Mouse (Mus musculus) lung, adult 10 weeks (tissue): ENCODE results near the gene Cbfb. TPM values are rescaled to one million over a fixed set of nuclear protein-coding genes. Genes with fewer than 3 reads are reported as not detected.

Experiments
- polyA plus RNA-seq: library from polyadenylated mRNA; stranded (reverse); fragments of 350-450 nt; fragmentation: Illumina TruSeq; extraction: RNeasy Lipid Tissue Mini Kit (QIAGEN cat#74804); gene quantifications from one replicate; pipeline ENCODE4 v1.2.3, GENCODE M21; 2014; ENCODE audit warnings: low read depth, low replicate concordance; ENCODE audit not compliant: insufficient read depth

Cbfb gene
- 23.6 TPM for polyA plus RNA-seq

DNA sequence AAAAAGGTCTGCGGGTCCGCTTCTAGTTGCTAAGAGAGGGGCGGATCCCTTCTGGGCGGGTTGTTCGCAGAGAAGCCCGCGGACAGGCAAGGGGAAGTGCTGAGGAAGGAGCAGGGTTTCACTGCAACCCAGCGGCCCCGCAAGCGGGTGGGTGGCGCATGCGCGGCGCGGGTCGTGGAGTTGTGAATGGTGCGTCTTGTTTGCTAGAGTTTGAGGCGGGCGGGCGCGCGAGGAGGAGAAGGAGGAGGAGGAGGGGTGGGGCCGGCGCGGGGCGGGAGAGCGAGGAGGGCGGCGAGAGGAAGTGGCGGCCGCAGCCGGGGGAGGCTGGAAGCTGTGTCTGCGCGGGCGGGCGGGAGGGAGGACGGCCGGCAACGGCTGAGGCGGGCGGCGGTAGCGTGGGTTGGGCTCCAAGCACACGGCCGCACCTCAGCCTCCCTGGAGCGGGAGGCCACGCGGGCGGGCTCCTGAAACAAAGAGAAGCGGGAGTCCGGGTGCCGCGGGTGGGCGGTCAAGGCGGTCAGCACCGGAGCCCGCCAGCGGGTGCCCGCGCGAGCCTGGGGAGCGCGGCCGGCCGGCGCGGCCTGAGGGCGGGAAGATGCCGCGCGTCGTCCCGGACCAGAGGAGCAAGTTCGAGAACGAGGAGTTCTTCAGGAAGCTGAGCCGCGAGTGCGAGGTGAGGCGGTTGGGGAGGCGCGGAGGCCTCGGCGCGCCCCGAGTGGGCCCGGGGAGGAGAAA lies at the start of gene Cbfb:
TSS of gene Cbfb (plus strand) at position 294 of the 735 bp plus-strand sequence.

DNA sequence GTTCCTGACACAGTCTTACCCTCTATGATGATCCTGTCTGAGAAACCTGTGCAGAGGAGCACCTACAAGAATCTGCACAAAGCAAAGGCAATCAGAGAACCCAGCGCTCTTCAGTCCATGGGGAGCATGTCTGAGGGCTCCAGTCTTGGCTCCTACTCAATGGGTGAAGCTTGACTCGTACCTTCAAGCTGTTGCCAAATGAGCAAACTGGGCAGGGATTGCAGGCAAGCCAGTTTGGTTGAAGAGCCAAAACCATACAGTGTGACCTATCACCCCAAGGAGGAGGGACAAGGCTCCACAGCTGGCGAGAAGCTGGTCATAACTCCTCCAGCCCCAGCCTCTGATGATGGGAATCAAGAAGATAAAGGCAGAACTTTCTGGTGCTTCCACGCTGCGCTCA lies 39.0 kb upstream of the Cbfb start, which contains the start of gene Ces4a:
TSS of gene Ces4a (plus strand) at position 292 of the 400 bp plus-strand sequence.

DNA sequence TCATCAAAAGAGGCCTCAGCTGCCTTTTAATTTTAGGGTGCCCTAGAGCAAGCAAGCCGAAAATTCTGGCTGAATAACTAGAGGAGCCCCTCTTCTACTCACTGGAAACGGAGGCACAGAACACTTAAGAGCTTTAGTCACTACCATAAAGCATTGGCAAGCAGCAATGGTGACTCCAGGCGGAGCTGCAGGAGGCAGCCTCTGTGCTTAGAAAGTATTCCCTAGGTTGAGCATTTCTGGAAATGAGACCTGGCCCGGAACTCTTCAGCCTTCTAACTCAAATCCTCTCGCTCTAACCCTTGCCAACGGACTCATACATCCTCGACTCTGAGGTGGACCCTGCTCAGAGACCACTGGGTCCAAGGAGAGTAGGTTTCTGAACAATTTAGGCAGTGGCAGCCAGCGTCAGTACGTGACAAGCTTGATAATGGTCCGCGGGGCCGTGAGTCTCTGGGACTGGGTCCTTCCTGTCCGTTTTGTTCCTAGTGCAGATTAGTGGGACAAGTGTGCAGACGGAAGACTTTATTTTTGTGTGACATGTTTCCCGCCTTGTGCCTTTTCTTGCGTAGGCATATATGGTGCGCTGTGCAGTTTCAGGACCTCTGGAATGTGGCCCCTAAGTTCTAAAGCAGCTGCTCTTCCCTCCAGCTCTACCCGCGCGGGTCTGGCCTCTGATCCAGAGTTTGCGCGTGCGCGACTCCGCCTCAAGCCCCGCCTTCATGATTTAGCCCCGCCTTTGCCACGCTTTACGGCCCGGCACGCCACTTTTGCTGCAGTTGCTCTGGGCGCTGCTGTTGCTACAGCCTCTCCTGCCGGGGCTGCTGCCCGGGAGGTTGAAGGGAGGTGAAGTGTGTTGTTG lies 54.2 kb downstream of the Cbfb start, which contains the start of gene D230025D16Rik:
TSS of gene D230025D16Rik (plus strand) at position 733 of the 859 bp plus-strand sequence.

DNA sequence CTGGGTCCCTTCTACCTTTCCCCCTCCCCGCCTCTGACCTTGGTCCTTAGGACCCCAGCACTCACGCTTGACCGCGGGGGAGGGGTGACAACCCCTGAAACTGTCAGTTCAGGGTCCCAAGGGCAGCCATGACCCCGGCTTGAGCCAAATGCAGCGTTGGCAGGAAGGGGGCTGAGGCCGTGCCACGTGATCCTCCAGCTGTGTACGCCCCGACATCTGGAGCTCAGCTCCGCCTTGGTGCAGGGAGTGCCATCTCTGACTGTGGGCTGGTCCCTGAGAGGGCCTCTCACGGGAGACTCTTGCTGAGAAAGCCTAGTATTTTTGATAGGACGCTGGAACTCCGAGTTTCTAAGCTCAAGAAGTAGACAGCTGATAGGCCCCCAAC lies 84.5 kb downstream of the Cbfb start, which contains the start of gene B3gnt9:
TSS of gene B3gnt9 (minus strand) at position 188 of the 385 bp plus-strand sequence.

DNA sequence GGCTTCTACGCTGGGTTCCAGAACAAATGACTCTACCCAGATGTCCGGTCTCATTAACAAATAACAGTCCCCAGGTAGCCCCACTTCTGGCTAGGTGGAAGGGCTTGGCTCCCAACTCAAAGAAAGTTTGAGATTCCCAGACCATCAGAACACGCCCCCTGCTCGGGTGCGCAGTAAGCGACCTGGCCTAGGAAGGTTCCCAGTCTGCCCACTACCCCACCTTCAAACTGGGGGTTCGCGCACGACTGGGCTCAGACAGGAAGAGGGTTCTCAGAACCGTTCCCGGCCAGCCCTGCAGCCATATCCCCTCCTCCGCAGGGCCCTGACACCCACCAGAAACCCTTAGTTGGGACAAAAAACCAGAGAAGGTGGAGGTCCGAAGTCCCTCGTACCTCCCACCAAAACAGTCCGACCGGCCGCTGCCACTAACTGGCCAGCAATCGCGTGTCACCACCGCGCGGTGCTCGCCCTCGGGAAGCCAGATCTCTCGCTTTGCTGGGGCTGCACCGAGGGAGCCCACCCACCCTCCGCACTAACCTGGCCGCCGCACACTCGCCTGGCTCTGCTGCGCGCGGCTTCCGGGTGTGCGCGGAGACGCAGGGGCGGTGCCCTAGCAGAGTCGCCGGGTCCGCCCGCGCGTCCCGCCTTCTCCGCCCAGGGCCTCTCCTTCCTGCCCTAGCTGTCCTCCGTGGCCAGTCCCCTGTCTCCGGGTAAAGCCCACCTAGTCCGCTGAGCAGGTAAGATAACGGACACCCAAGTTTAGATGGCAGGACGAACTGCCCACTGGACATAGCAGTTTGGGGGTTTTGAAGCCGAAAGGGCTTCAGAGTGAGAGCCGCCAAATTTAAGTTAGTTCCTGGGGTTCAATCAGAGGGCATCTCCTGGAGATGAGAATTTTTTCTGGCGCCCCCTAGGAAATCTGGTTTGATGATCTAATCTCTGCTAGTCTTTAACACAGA lies 93.8 kb downstream of the Cbfb start, which contains the start of the genes Tradd and Fbxl8:
TSS of gene Tradd (minus strand) at position 586 of the 959 bp plus-strand sequence.
TSS of gene Fbxl8 (plus strand) at position 625 of the 959 bp plus-strand sequence.

Other genes with a start within 250 kb of the Cbfb start
- gene Ces2e, start 244.4 kb upstream of the Cbfb start, polyA plus RNA-seq, result 1.8 TPM
- gene Ces2f, start 223.3 kb upstream of the Cbfb start, polyA plus RNA-seq, result not detected
- gene Ces2g, start 209.0 kb upstream of the Cbfb start, polyA plus RNA-seq, result 10.4 TPM
- not detected for gene Ces2h, start 169.8 kb upstream of the Cbfb start, polyA plus RNA-seq
- gene Ces3a, start 122.1 kb upstream of the Cbfb start, polyA plus RNA-seq, result not detected
- not detected for gene Ces3b, start 86.9 kb upstream of the Cbfb start, polyA plus RNA-seq
- gene Ces4a, start 38.9 kb upstream of the Cbfb start, polyA plus RNA-seq, result not detected
- 38.2 TPM for gene D230025D16Rik, start 54.5 kb downstream of the Cbfb start, polyA plus RNA-seq
- 8.7 TPM for gene B3gnt9, start 84.5 kb downstream of the Cbfb start, polyA plus RNA-seq
- 16.5 TPM for gene Tradd, start 93.9 kb downstream of the Cbfb start, polyA plus RNA-seq
- 4.6 TPM for gene Fbxl8, start 94.0 kb downstream of the Cbfb start, polyA plus RNA-seq
- 7.8 TPM for gene Hsf4, start 99.1 kb downstream of the Cbfb start, polyA plus RNA-seq
- 8.8 TPM for gene Nol3, start 105.5 kb downstream of the Cbfb start, polyA plus RNA-seq
- gene 4931428F04Rik, start 119.2 kb downstream of the Cbfb start, polyA plus RNA-seq, result 1.3 TPM
- 11.1 TPM for gene Exoc3l, start 125.4 kb downstream of the Cbfb start, polyA plus RNA-seq
- 36.6 TPM for gene E2f4, start 127.0 kb downstream of the Cbfb start, polyA plus RNA-seq
- gene Elmo3, start 134.9 kb downstream of the Cbfb start, polyA plus RNA-seq, result 14.7 TPM
- gene Lrrc29, start 155.6 kb downstream of the Cbfb start, polyA plus RNA-seq, result 1.3 TPM
- 113 TPM for gene Tmem208, start 155.7 kb downstream of the Cbfb start, polyA plus RNA-seq
- gene Fhod1, start 177.3 kb downstream of the Cbfb start, polyA plus RNA-seq, result 28.9 TPM
- 1.9 TPM for gene Slc9a5, start 178.2 kb downstream of the Cbfb start, polyA plus RNA-seq
- 0.29 TPM for gene Plekhg4, start 202.6 kb downstream of the Cbfb start, polyA plus RNA-seq
- gene Kctd19, start 242.8 kb downstream of the Cbfb start, polyA plus RNA-seq, result 0.21 TPM
- 6.2 TPM for gene Lrrc36, start 242.9 kb downstream of the Cbfb start, polyA plus RNA-seq